Mouse (Mus musculus): ENCODE data around the gene Slc29a2.

GRCm38 (mm10) chr19:5052166-5052822 is 28.6 kb downstream of the Slc29a2 start:
- TF ChIP-seq CTCF (IDR thresholded peaks at IDR 0.05; ENCODE audit: borderline replicate concordance, extremely low read depth, insufficient read depth, insufficient read length) (no peak), POLR2A (IDR thresholded peaks at IDR 0.05; ENCODE audit: borderline replicate concordance, extremely low read depth, insufficient read depth, insufficient read length, poor library complexity, severe bottlenecking) (no peak)
